Mouse (Mus musculus): ENCODE results near the gene Dennd2a. TPM values are rescaled to one million over a fixed set of nuclear protein-coding genes. Genes with fewer than 3 reads are reported as not detected.

Gene Dennd2a
- polyA plus RNA-seq, 1 experiment from 2014 or later: 10.0 TPM

DNA sequence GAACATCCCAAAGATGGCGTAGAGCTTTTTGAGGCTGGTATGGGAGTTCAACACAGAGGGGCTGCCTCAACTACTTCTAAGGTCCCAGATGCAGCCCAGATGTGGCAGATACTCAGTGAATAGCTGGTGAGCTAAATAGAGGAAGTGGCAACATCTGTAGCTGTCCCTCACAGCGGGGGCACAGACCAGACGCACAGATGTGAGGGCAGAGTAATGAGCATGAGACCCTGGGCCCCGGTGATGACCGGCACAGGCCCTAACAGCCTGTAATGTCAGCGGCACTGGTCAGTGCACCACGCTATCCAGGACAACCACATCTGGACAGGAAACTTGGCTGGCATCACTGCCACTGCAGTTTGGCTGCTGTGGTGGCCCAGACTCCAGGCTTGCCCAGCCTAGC is 54.2 kb downstream of the Dennd2a start:
- Histone ChIP-seq H3K36me3 (ENCODE audit: control insufficient read depth, insufficient read depth) (no peaks in the 10 kb centered on the region; the same call in 1 of the 2 replicates), H3K4me1 (ENCODE audit: control insufficient read depth, insufficient read depth, low read length) (no peaks in the 10 kb centered on the region), H3K9me3 (replicated peaks; ENCODE audit: control insufficient read depth, low read length) (no peaks in the 10 kb centered on the region), H3K27me3 (ENCODE audit: control insufficient read depth, insufficient read depth, low read length) (no peaks in the 10 kb centered on the region), H3K9ac (ENCODE audit: low read length) (no peak overlapping the region), H3K4me3 (ENCODE audit: low read length) (no peak overlapping the region), H3K4me2 (ENCODE audit: low read depth, low read length) (no peak overlapping the region), H3K27ac (ENCODE audit: low read length) (no peak overlapping the region)
- no peak for ATAC-seq (replicated peaks; ENCODE audit: extremely low read depth, insufficient read depth, low FRiP score)
- WGBS: 80% methylated on average over 7 of the region's 7 CpGs

DNA sequence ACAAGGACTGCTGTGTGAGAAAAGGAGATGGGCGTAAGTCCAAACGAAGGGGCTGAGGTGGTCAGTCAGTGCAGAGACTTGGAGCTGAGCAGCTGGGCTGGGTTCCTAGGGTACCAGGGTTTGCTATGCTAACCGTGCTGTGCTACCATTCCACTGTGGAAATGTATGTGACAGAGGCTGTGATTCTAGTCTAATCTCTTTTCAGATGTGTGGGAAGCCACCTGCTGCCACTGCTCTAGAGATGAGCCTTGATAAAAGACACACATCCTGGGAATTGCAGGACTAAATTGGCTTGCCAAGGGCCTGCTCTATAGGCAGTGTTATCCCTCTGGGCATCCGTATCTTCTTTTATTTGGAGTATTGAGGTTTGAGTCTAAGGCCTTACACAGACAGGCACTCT is 60.5 kb downstream of the Dennd2a start:
- Histone ChIP-seq H3K27ac (ENCODE audit: low read length) (no peak overlapping the region), H3K9me3 (replicated peaks; ENCODE audit: control insufficient read depth, low read length) (no peaks in the 10 kb centered on the region), H3K4me2 (ENCODE audit: low read depth, low read length) (no peak overlapping the region), H3K36me3 (ENCODE audit: control insufficient read depth, insufficient read depth) (peaks cover 5% of the 10 kb centered on the region; the same call in 1 of the 2 replicates), H3K4me3 (ENCODE audit: low read length) (no peak overlapping the region), H3K9ac (ENCODE audit: low read length) (no peak overlapping the region), H3K27me3 (ENCODE audit: control insufficient read depth, insufficient read depth, low read length) (no peaks in the 10 kb centered on the region), H3K4me1 (ENCODE audit: control insufficient read depth, insufficient read depth, low read length) (no peaks in the 10 kb centered on the region)
- 82% methylated on average over 4 of the region's 4 CpGs for WGBS
- ATAC-seq (replicated peaks; ENCODE audit: extremely low read depth, insufficient read depth, low FRiP score): no peak

DNA sequence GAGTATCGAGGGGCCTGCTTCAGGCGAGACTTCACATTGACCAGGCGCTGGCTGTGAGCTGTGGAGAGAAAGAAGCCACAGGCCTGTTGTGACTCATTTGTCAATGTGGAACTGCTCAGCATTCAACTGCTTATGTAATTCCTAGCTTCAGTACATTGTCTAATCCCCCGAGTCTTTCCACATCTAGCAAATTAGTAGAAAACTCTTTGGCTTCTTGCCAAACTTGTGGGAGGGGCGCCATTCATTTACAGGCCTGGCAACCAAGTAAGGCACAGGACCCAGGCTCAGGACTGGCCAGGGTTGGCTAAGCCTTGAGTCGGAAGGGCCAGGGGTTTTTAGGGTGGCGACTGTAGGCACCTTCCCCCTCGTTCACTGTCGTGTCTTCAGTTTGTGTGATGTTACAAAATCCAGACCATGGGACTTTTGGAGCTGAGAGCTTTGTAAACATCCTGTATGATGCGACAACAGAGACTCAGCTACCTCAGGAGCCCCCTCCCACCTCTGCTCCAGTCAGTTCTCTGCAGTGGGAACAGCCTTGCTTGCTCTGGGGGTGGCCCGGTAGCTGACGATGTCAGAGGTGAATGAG is 64.4 kb downstream of the Dennd2a start:
- 55% methylated on average over 12 of the region's 12 CpGs for WGBS
- ATAC-seq (replicated peaks; ENCODE audit: extremely low read depth, insufficient read depth, low FRiP score): no peak
- no peak overlapping the region for H3K4me3 ChIP-seq (ENCODE audit: low read length)
- H3K36me3 ChIP-seq (ENCODE audit: control insufficient read depth, insufficient read depth): peaks cover 20% of the 10 kb centered on the region
- no peak overlapping the region for H3K4me2 ChIP-seq (ENCODE audit: low read depth, low read length)
- H3K9ac ChIP-seq (ENCODE audit: low read length): no peak overlapping the region
- H3K27me3 ChIP-seq (ENCODE audit: control insufficient read depth, insufficient read depth, low read length): no peaks in the 10 kb centered on the region
- H3K27ac ChIP-seq (ENCODE audit: low read length): no peak overlapping the region
- no peaks in the 10 kb centered on the region for H3K4me1 ChIP-seq (ENCODE audit: control insufficient read depth, insufficient read depth, low read length)
- no peaks in the 10 kb centered on the region for H3K9me3 ChIP-seq (replicated peaks; ENCODE audit: control insufficient read depth, low read length)

DNA sequence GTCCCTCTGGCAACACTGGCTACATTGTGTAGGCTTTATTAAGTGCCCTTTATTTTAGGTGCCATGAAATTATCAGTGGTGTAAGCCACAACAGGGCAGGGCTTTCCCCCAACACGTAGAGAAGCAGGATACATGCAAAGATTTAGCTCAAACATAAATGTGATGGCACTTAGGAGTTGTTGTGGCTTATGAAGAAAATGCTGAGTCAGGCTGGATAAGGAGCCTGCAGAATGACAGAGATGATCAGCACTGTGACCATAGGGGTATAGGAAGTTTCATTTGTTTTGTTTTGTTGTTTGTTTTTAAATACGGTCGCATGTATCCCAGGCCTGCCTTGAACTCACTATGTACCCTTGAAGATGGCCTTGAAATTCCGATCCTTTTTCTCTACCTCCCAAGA is 65.5 kb downstream of the Dennd2a start:
- H3K4me3 ChIP-seq (ENCODE audit: low read length): no peak overlapping the region
- no peak overlapping the region for H3K27ac ChIP-seq (ENCODE audit: low read length)
- H3K4me2 ChIP-seq (ENCODE audit: low read depth, low read length): no peak overlapping the region
- no peaks in the 10 kb centered on the region for H3K27me3 ChIP-seq (ENCODE audit: control insufficient read depth, insufficient read depth, low read length)
- H3K4me1 ChIP-seq (ENCODE audit: control insufficient read depth, insufficient read depth, low read length): no peaks in the 10 kb centered on the region
- H3K9ac ChIP-seq (ENCODE audit: low read length): no peak overlapping the region
- peaks cover 24% of the 10 kb centered on the region for H3K36me3 ChIP-seq (ENCODE audit: control insufficient read depth, insufficient read depth)
- no peak for ATAC-seq (replicated peaks; ENCODE audit: extremely low read depth, insufficient read depth, low FRiP score)
- 77% methylated on average over 4 of the region's 4 CpGs for WGBS
- no peaks in the 10 kb centered on the region for H3K9me3 ChIP-seq (replicated peaks; ENCODE audit: control insufficient read depth, low read length)

DNA sequence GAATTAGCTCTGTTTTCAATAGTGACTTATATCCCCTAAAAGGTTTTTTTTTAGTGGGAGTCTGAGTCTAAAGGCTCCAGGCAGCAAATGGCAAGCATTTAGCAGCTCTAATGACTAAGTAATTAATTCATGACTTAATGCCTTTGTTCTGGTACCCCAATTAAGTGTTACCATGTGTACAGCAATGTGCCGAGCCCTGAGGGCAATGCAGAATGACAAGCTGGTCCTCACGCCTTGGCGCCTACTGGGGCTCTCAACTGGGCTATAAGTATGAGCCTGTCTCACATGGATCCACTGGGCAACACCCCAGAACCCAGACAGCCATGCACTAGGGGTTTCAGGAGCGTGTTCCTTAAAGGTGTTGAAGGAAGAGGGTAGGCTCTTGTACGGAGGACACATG is 66.5 kb downstream of the Dennd2a start:
- H3K36me3 ChIP-seq (ENCODE audit: control insufficient read depth, insufficient read depth): peaks cover 27% of the 10 kb centered on the region

DNA sequence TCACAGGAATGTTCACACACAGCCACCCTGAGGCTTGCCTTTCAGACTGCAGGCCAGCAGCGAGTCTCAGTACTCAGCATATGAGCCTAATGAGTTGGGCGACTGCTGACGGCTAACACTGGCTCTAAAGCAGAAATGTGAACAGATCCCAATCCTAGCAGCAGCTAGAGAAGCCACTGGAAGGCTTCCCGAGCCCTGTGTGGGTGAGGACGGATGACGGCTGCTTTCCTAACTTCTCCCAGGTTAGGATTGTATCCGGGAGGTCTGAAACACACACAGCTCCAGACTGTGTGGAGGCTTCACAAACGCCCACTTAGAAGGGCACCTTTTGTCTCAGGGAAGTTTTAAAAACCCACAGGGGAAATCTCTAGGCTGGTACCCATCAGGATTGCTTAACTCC is 69.4 kb downstream of the Dennd2a start:
- Histone ChIP-seq H3K9me3 (replicated peaks; ENCODE audit: control insufficient read depth, low read length) (no peaks in the 10 kb centered on the region), H3K4me2 (ENCODE audit: low read depth, low read length) (no peak overlapping the region), H3K4me3 (ENCODE audit: low read length) (no peak overlapping the region), H3K36me3 (ENCODE audit: control insufficient read depth, insufficient read depth) (peaks cover 39% of the 10 kb centered on the region), H3K4me1 (ENCODE audit: control insufficient read depth, insufficient read depth, low read length) (no peaks in the 10 kb centered on the region), H3K9ac (ENCODE audit: low read length) (no peak overlapping the region), H3K27ac (ENCODE audit: low read length) (no peak overlapping the region), H3K27me3 (ENCODE audit: control insufficient read depth, insufficient read depth, low read length) (no peaks in the 10 kb centered on the region)
- no peak for ATAC-seq (replicated peaks; ENCODE audit: extremely low read depth, insufficient read depth, low FRiP score)
- 84% methylated on average over 8 of the region's 8 CpGs for WGBS

More for the DNA sequence above, 66.5 kb downstream of the Dennd2a start:
- H3K4me2 ChIP-seq (ENCODE audit: low read depth, low read length): no peak overlapping the region
- H3K27ac ChIP-seq (ENCODE audit: low read length): no peak overlapping the region
- no peaks in the 10 kb centered on the region for H3K9me3 ChIP-seq (replicated peaks; ENCODE audit: control insufficient read depth, low read length)
- no peak for ATAC-seq (replicated peaks; ENCODE audit: extremely low read depth, insufficient read depth, low FRiP score)
- no peak overlapping the region for H3K4me3 ChIP-seq (ENCODE audit: low read length)
- no peaks in the 10 kb centered on the region for H3K4me1 ChIP-seq (ENCODE audit: control insufficient read depth, insufficient read depth, low read length)
- H3K9ac ChIP-seq (ENCODE audit: low read length): no peak overlapping the region
- WGBS: 88% methylated on average over 5 of the region's 5 CpGs
- H3K27me3 ChIP-seq (ENCODE audit: control insufficient read depth, insufficient read depth, low read length): no peaks in the 10 kb centered on the region

DNA sequence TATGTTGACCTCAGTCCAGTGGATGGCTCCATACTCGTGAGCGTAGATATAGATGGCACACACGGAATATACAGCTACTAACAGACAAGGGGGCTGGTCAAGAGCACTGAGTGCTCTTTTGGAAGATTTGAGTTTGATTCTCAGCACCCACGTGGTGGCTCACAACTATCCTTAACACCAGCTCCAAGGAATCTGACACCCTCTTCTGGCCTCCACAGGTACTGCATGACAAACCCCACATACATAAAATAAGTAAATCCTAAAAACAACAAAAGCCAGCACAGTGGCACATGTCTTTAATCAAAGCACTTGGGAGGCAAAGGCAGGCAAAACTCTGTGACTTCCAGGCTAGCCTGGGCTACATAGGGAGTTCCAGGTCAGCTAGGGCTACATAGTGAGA is 74.0 kb downstream of the Dennd2a start:
- ATAC-seq (replicated peaks; ENCODE audit: extremely low read depth, insufficient read depth, low FRiP score): no peak
- Histone ChIP-seq H3K4me1 (ENCODE audit: control insufficient read depth, insufficient read depth, low read length) (0 out of 2 replicates have a peak, but pooled peaks cover under 1% of the 10 kb centered on the region), H3K9me3 (replicated peaks; ENCODE audit: control insufficient read depth, low read length) (no peaks in the 10 kb centered on the region), H3K4me2 (ENCODE audit: low read depth, low read length) (no peak overlapping the region), H3K36me3 (ENCODE audit: control insufficient read depth, insufficient read depth) (peaks cover 32% of the 10 kb centered on the region), H3K4me3 (ENCODE audit: low read length) (no peak overlapping the region), H3K27ac (ENCODE audit: low read length) (no peak overlapping the region), H3K27me3 (ENCODE audit: control insufficient read depth, insufficient read depth, low read length) (no peaks in the 10 kb centered on the region), H3K9ac (ENCODE audit: low read length) (no peak overlapping the region)
- WGBS: 94% methylated on average over 4 of the region's 4 CpGs

DNA sequence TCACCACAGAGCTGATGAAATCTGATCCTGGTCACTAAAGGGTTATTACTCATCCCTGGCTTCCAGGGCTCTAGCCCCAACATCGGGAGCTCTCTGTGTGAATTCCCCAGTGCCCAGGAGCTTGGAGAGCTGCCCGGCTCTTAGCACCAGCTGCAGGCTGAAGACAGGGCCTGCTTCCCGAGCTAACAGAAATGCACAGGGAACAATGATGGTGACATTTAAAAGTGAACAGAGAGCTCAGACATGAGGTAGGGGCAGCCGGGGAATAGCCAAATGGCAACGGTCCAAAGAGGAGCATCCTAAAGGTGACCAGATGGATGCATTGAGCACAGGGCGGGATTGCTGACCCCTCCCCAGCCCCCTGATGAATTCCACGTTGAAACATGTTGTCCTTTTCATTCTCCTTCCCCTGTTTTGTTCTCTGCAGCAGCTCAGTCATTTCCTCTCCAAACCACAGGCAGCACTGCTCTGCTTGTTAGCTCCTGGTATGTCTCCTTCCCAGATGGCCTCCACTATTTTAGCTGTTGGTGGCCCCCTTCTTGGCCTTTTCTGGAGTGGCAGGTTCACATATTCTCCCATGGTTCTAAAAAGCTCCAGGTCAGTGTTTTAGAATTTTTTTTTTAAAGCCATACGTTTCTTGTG is 79.0 kb downstream of the Dennd2a start:
- Histone ChIP-seq H3K9ac (ENCODE audit: low read length) (no peak overlapping the region), H3K4me2 (ENCODE audit: low read depth, low read length) (no peak overlapping the region), H3K27ac (ENCODE audit: low read length) (no peak overlapping the region; the same call in 1 of the 2 replicates), H3K9me3 (replicated peaks; ENCODE audit: control insufficient read depth, low read length) (no peaks in the 10 kb centered on the region), H3K4me3 (ENCODE audit: low read length) (no peak overlapping the region), H3K4me1 (ENCODE audit: control insufficient read depth, insufficient read depth, low read length) (peaks cover 2% of the 10 kb centered on the region; the same call in 1 of the 2 replicates), H3K27me3 (ENCODE audit: control insufficient read depth, insufficient read depth, low read length) (no peaks in the 10 kb centered on the region), H3K36me3 (ENCODE audit: control insufficient read depth, insufficient read depth) (peaks cover 12% of the 10 kb centered on the region)
- ATAC-seq (replicated peaks; ENCODE audit: extremely low read depth, insufficient read depth, low FRiP score): no peak
- 57% methylated on average over 8 of the region's 8 CpGs for WGBS

DNA sequence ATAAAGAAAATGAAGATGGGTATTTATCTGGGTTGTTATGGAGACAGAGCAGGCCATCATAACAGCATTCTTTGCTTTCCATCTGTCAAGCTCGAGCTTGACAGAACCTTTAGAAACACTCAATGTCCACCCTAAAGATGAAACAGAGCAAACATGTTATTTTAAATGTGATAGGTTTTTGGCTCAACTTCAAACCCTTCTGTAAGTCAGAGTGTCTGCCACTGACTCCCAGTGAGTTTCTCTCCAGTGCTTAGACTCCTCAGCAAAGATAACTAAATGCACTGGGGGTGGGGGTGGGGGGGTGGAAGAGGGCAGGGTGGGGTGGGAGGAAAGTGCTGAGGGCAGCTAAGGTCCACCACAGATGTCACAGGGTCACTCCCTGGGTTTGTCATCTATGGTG is 81.0 kb downstream of the Dennd2a start:
- ATAC-seq (replicated peaks; ENCODE audit: extremely low read depth, insufficient read depth, low FRiP score): no peak
- 38% methylated on average over 1 of the region's 1 CpGs for whole genome bisulfite sequencing

More for the DNA sequence above, 81.0 kb downstream of the Dennd2a start:
- no peaks in the 10 kb centered on the region for H3K9me3 ChIP-seq (replicated peaks; ENCODE audit: control insufficient read depth, low read length)
- no peaks in the 10 kb centered on the region for H3K27me3 ChIP-seq (ENCODE audit: control insufficient read depth, insufficient read depth, low read length)
- no peak overlapping the region for H3K4me3 ChIP-seq (ENCODE audit: low read length)
- peaks cover 4% of the 10 kb centered on the region for H3K4me1 ChIP-seq (ENCODE audit: control insufficient read depth, insufficient read depth, low read length)
- H3K4me2 ChIP-seq (ENCODE audit: low read depth, low read length): no peak overlapping the region
- no peak overlapping the region for H3K27ac ChIP-seq (ENCODE audit: low read length)
- H3K9ac ChIP-seq (ENCODE audit: low read length): no peak overlapping the region
- no peaks in the 10 kb centered on the region; the same call in 1 of the 2 replicates for H3K36me3 ChIP-seq (ENCODE audit: control insufficient read depth, insufficient read depth)

Measured in heart, embryonic 16.5 days (tissue).